Mouse (Mus musculus): ENCODE data around the gene Itgbl1. TPM values are rescaled to one million over a fixed set of nuclear protein-coding genes. Genes with fewer than 3 reads are reported as not detected.

The Itgbl1 gene
- total RNA-seq, 2 experiments from 2014 or later = not detected

- no peak for ATAC-seq (replicated peaks; ENCODE audit: poor library complexity)
Measured at GRCm38 (mm10) chr14:123966531-123966930, 306.8 kb downstream of the Itgbl1 start.

DNA sequence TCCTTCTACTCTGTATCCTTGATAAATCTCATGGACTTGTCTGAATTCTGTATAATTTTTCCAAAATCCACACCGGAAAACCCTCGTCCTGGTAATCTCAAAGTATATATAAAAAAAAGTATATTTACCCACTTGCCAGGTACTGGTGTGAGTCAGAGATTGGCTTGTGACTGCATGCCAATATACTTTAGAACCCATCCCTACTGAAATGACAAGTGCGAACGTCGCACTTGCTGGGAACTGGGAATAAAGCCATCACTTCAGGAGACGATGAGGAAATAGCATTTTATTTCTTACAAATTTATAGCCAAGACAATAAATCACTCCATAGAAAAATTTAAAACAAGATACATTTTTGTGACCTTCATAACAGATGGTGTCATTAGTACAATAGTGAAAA lies 308.2 kb downstream of the Itgbl1 start:
- ATAC-seq (replicated peaks; ENCODE audit: poor library complexity) = no peak

DNA sequence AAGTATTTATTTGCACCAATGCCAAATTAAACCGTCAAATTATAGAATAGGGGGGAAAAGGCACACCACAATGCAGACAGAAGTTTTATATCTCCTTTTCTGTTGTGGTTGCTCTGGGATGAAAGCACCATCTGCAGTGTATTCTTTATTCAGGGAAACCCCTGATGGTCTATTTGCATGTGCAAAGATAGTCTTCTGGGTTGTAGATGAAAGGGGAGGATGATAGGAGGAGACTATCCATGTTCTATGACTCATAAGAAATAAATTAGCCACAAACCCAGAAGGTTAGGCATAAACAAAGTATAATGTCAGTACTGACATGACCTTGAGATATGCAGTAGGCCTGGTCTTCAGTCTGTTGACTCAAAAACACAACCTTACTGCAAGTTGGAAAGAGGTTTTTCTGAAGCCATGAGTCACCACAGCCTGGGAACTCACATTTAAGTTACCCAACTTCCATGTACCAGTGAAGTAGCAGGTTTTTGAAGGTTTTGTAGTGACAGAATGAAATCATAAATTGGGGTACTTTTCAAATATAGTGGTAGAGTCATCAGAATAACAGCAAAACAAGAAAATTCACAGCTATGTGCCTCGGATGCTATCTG lies 330.9 kb downstream of the Itgbl1 start:
- ATAC-seq (replicated peaks; ENCODE audit: poor library complexity) = no peak

Other genes with a start within 250 kb of the Itgbl1 start
- gene Nalcn, start 32.8 kb upstream of the Itgbl1 start, total RNA-seq (2015) = not detected in 2 replicates
- gene Nalcn, start 32.8 kb upstream of the Itgbl1 start, total RNA-seq (2017) = not detected in 2 replicates

Data from megakaryocyte progenitor cell, adult 5-6 weeks (primary cell).